Mouse (Mus musculus) G1E-ER4 (cell line): ENCODE data around the gene Fosl2. TPM values are rescaled to one million over a fixed set of nuclear protein-coding genes. Genes with fewer than 3 reads are reported as not detected.

Source experiments
- GATA1 ChIP-seq: IDR thresholded peaks from one replicate; pipeline ENCODE4 v1.8.0; 2012; ENCODE audit warnings: low read length, inconsistent platforms
- polyA plus RNA-seq: library from polyadenylated mRNA; stranded (reverse); fragments of >175 nt; gene quantifications from 2 replicates; pipeline ENCODE4 v1.2.3, GENCODE M21; 2012

The Fosl2 gene
- 0.16 and 0.22 TPM in 2 replicates for polyA plus RNA-seq

DNA sequence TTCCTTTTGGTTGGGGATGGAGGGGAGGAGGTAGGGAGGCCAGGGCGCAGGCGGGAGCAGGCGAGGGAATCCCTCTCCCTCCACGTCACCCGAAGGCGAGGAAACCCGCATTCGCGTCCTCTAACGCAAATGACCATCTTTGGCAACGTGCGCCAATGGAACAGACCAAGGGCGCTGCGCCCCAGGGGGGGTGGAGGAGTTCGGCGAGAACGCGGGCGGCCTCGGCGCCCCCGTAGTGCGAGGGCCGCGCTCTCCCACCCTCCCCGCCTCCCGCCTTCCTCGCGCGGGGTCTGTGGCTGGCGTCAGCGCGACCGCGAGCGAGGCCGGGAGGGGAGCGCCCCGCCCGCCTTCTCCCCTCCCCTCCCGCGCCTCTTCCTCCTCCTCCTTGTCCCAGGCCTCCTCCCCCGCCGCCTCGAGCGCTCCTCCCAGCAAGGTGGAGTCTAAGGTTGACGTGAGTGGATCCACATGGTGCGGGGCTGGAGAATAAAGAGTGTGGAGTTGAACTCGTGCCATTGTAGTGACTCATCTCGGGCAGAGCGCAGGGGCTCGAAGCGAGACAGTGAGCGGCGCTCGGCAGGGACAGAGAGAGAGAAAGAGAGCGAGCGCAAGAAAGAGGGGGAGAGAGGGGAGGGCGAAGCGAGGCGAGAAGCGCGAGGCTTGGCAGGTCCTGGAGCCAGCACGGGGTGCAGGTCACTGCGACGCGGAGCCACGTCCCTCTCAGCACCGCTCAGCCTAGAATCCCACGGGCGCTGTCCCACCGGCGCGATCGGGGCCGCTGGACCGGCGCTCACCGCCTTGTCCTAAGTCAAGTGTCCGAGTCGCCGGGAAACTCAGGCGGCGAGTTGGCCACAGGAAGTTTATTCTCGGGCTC, at the start of gene Fosl2:
Fosl2 (plus strand) TSS at position 466 of the 871 bp plus-strand sequence.
- TF ChIP-seq GATA1 = no peak

DNA sequence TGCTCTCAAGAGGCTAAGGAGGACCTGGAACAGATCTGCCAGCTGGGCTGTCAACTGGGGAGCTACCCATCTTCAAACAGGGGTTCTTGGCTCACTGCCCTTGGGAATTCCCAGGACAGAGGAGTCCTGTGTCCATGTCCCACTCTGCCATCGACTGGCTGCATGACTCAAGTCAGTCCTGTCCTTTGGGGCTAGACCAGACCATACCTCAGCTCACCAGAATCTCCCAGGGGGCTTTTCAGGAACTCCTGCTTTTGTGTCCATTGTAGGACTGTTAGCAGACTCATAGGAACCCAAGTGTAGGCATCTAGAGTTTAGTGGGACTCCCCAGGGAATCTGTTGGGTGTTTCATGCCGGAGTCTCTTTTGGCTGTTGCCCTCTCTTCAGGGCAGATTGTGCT, 49.6 kb upstream of the Fosl2 start:
- TF ChIP-seq GATA1 = no peak

DNA sequence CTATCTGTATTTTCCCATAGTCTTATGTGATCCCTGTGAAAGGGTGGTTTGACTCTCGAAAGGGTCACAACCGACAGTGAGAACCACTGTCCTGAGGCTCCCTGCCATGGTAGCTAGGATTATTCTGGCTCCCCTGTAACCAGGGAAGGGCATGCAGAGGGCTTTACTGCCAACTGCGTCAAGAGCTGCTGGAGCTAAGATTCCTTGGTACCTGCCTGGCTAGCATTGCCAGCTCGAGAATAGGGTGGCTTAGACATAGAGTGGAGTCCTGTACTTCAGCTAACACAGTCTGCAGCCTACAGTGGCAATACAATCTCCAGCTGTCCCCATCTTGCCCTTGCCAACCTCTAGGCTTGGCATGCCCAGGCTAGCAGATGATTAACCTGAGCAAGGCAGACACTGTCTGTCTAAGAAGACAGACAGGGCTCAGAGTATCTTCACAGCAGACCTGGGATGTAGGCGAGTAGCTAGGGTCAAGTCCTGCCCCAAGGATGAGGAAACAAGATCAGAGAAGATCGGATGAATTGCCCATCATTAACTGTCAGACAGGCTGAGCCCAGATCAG, 49.0 kb upstream of the Fosl2 start:
- TF ChIP-seq GATA1 = no peak

DNA sequence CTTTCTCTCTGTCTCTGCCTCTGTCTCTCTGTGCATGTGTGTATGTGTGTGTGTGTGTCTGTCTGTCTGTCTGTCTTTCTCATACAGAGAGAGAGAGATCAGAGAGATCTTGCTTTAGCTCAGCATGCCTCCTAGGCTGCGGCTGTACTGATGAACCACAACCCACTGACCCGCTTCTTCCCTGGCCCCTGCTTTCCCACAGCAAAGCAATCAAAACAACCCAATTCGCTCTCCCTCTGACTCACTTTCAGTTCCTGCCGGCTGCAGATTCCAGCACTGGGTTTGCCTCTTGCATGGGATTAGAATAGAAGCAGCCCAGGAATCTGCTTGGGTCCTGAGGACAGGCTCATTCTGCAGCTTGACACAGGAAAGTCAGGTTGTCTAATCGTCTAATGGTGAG, 46.1 kb upstream of the Fosl2 start:
- no peak for TF ChIP-seq GATA1

DNA sequence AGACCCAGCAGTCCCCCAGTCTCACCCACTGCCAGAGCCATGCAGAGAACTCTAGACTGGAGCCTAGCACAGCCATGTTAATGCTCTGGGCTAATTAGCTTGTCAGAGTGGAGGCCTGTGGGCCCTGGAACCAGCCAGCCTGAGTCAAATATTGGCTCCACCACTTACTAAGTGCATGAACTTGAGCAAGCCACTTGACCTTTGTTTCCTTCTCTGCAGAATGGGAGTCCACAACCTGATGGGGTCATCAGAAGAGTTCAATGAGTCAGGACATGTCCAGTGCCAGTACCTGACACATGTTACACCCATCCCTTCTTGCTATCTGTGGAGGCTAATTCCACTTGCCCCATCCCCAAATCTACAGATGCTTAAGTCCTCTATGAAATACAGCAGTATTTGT, 43.3 kb upstream of the Fosl2 start:
- no peak for TF ChIP-seq GATA1

DNA sequence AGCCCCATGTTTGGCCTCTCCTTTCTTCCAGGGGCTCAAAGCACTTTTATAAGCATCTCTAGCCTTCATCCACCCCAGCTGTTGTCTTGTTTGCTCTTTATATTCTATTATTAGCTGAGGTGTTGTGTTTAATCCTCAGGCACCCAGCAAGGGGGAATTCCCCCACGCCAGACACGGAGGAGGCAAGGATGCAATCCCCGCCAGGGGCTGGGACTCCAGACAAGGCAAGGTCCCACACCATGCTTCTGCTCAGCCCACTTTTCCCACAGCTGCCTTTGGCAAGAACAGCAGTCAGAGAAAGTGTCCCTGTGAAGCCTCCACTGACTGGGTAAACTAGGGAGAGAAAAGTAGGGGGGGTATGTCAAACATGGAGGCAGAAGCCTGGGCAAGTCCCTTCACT, 36.9 kb upstream of the Fosl2 start:
- TF ChIP-seq GATA1 = no peak

DNA sequence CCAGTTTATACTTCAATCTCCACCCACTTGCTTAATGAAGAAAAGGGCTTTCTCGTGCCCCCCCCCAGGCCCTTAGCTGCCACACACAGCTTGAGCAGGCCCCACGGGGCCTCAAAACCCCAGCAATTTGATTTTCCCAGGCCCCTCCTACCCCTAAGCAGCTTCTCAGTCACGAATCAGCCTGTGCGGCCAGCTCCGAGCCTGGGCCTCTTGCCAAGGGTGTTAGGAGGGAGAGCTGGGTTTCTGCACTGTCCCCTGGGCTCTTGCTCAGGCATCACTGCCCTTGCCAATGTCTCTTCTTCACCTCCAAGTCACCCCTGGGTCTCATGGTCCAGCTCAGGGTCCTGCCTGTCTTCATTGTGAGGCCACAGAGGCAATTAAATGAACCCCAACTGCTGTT, 33.1 kb upstream of the Fosl2 start:
- no peak for TF ChIP-seq GATA1

DNA sequence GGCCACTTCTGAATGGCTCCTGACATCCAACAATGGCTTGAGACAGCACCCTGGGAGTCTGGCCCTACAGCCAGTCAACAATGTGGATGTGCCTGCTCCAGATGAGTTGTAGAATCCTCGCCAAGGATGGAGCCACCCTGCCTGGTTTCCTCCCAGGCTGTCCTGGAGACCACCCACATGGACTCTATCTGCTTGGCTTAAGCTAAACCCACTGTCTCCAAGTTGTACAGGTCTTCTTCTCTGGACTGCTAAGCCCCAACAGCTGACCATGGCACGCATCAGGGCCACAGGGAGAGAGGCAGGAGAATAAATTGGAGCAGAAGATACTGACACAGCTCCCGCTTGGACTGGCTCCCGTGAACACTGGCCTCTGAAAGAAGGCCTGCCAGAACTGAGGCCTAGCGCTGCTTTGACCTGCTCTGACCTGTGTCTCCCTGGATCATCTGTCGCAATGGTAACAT, 32.6 kb upstream of the Fosl2 start:
- TF ChIP-seq GATA1 = no peak

DNA sequence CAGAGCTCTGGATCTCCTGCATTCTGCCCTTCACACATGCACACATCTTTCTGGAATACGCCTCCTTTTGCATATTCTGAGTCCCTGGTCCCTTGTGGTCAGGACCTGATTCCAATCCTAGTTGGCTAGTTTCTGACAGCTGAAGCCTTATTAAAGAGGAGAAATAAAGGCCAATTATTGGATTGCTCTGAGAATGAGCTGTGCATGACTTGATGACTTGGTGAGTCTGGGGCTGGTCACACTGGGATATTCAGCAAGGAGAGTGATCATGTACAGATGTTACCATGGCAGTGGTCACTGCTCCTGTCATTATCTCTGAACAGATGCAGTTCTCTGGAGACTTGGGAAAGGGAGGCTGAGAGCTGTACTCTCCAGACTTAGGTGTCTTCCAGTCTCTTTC, 32.1 kb upstream of the Fosl2 start:
- TF ChIP-seq GATA1 = no peak

DNA sequence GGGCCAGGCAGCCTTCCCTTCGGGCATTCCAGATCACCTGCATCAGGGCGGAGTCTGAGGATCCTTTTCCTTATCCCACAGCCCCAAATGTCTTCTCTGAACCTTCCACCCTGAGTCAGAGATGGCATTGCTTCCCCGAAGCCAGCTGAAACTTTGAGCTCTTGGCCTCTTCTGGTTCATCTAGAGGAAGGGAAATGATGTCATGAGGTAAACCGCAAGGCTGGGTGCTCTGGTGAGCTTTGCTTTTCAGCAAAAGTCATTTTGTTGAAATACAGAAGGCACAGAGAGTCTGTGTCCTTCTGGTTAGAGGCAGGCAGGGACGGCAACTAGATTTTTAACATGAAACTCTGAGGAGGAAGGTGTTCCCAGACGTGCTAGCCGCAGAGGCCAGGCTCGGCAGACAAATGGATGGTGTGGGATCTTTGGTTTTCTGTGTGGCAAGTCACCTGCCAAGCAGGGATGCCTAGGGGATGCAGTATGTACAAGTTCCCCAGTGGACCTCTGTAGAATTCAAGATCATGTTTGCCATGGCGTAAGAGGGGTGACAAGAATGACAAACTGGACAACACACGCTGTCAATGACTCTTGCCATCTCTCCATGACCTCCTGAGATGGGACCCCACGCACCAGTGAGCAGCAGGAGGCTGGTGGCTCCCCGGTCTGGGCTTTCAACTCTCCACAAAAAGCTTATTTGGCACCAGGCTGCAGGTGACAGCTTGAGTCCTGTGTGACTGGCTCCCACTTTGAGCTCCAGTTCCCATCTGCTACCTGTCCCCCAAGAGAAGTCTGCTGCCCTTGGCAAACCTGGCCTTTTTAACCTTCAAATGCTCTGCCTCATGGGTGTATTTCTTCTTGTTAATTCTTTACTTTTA, 31.2 kb upstream of the Fosl2 start:
- no peak for TF ChIP-seq GATA1

DNA sequence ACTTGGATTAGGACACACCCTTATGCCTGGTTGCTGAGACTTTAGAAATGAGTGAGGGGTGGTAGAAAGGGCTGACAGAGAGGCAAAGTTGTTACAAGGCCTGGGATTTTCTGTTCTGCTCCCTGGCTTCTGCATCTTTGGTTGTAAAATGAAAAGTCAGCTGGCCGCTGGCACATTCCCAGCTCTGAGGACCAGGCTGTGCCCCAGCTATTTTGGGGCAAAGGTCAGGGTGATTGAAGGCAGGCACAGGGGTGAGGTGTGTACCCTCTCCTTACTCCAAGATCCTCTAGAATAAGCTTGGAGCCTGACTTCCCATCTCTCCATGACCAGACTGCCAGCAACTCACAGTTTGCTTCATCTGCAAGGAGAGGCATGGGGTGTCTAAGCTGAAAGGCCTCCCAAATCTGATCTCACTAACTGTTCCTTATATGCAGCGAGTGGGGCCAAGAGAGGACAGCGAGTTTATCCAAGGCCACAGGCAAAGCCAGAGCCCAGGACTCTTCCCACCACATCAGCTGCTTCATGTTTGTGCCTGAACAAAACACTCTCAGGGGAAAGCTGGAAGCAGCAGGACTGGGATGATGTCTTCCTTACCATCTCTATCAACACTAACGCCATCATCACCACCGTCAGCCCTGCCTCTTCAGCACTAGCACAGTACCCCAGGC, 29.0 kb upstream of the Fosl2 start:
- TF ChIP-seq GATA1 = no peak

DNA sequence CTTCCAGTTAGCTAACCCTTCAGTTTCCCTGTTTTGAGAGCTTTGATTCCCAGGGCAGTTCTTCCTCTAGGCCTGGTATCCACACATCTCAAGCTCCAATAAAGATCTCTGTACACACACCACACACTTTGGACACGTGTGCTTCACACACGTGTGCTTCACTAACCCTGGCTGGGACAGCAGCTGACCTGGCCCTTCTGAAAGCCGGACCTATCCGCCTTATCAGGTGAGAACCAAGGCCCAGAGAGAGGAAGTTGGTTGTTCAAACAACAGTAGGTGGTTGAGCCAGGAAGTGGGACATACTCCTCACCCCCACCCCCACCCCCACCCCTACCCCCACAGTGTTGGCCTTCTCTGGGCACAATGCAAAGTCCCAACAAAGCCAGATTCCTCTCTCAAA, 24.9 kb upstream of the Fosl2 start:
- TF ChIP-seq GATA1 = no peak

DNA sequence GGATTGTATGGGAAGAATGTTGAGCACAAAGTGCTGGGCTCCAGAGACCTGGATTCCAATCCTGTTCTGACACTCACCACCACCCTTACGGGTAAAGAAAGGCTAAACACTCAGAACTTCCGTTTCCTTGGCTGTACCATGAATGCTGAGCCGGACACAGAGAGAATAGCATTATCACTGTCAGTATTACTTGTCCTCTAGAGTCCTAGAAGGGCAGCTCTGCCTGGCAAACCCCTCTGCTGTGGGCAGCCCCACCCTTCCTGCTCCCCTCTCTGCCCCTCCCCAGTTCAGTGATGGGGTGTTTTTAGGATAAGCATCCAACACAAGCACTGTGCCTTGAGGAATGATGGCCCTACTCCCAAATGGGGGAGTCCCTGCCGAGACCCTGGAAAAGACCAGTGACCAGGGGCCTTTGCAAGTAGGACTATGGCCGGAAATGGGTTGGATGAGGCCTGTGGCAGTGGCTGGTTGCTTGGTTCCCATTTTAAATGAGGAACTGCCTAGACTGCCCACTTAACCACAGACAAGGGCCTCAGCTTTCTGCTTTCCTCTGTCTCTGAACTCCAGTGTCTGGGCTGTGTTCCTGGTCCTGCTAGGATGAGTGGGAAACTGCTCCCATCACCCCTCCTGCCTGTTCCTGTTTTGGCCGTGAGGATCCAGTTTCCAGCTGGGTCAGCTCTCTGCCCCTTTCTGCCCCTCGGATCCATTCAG, 23.2 kb upstream of the Fosl2 start:
- TF ChIP-seq GATA1 = no peak

DNA sequence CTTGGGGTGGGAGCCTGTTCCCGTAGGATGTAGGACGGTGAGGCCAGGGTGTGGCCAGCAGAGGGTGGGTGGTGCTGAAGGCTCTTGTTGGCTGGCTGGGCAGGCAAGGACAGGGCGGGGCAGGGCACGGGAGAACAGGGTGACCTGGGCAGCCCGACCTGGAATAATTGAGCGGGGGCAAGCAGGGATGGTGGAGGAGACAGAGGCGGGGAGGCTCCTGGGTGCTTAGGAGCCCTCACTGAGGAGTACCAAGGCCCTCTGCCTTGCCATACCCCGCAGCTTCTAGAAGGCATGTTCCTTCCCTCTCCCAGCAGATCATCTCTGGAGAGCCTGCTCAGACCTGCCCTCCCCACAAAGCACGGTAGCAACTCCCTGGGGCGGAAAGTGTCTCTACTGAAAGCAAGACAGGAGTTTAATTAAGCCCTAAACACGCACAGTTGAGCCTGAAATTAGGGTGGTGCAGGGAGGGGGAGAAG, 14.7 kb upstream of the Fosl2 start:
- no peak for TF ChIP-seq GATA1

DNA sequence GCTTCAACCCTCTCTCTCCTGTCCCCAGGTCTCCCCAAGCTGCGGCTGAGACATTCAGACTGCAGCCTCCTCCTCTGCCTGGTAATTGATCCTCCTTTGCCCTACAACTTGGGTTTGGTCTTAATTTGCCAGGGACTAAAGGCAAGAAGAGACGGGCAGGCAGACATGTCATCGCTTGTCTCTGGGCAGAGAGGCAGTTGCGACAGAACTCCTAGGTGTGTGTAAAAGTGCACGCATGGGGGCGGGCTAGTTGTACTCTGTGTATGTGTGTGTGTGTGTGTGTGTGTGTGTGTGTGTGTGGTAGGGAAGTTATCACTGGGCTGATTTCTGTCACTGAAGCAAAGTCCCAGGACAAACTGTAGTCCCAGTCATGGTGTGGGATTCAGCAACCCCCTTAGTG, 13.7 kb upstream of the Fosl2 start:
- TF ChIP-seq GATA1 = no peak
